Mouse (Mus musculus): ENCODE measurements around the gene Gm10974.

Gm10974 gene

GRCm38 (mm10) chr7:66359044-66359443 lies 6.7 kb upstream of the Gm10974 start:
- peak; percentile 55 for DNase-seq (ENCODE audit: low read depth)

- no peak for DNase-seq (ENCODE audit: low read depth)
Observed at GRCm38 (mm10) chr7:66364491-66364890, 1.2 kb upstream of the Gm10974 start.

- DNase-seq (ENCODE audit: low read depth) = peak; percentile 29
Observed at GRCm38 (mm10) chr7:66365411-66365810, 294 bp upstream of the Gm10974 start.

GRCm38 (mm10) chr7:66369071-66369933 lies 3.6 kb downstream of the Gm10974 start:
- peak; percentile 62 for DNase-seq (ENCODE audit: low read depth)

- DNase-seq (ENCODE audit: low read depth) = no peak
Observed at GRCm38 (mm10) chr7:66369934-66370445, 4.3 kb downstream of the Gm10974 start.

GRCm38 (mm10) chr7:66370970-66371369 lies 5.3 kb downstream of the Gm10974 start:
- no peak for DNase-seq (ENCODE audit: low read depth)

GRCm38 (mm10) chr7:66373391-66373790 lies 7.7 kb downstream of the Gm10974 start:
- DNase-seq (ENCODE audit: low read depth) = no peak

- peak; percentile 34 for DNase-seq (ENCODE audit: low read depth)
Observed at GRCm38 (mm10) chr7:66375736-66376135, 10.0 kb downstream of the Gm10974 start.

GRCm38 (mm10) chr7:66376560-66376959 lies 10.9 kb downstream of the Gm10974 start:
- DNase-seq (ENCODE audit: low read depth) = no peak

GRCm38 (mm10) chr7:66384213-66384612 lies 18.5 kb downstream of the Gm10974 start:
- DNase-seq (ENCODE audit: low read depth) = peak; percentile 81

GRCm38 (mm10) chr7:66384891-66385290 lies 19.2 kb downstream of the Gm10974 start:
- no peak for DNase-seq (ENCODE audit: low read depth)

- no peak for DNase-seq (ENCODE audit: low read depth)
Observed at GRCm38 (mm10) chr7:66385826-66386225, 20.1 kb downstream of the Gm10974 start.

- DNase-seq (ENCODE audit: low read depth) = no peak
Observed at GRCm38 (mm10) chr7:66386411-66386810, 20.7 kb downstream of the Gm10974 start.

- DNase-seq (ENCODE audit: low read depth) = peak; percentile 58
Observed at GRCm38 (mm10) chr7:66387419-66387812, 21.7 kb downstream of the Gm10974 start.

- peak; percentile 82 for DNase-seq (ENCODE audit: low read depth)
Observed at GRCm38 (mm10) chr7:66387813-66388521, 22.3 kb downstream of the Gm10974 start, which contains the start of gene Lrrk1. TSS of gene Lrrk1 (minus strand) at chr7:66388350.

GRCm38 (mm10) chr7:66388621-66389532 lies 23.2 kb downstream of the Gm10974 start:
- peak; percentile 90 for DNase-seq (ENCODE audit: low read depth)

- DNase-seq (ENCODE audit: low read depth) = no peak
Observed at GRCm38 (mm10) chr7:66397288-66397687, 31.6 kb downstream of the Gm10974 start.

GRCm38 (mm10) chr7:66401605-66402004 lies 35.9 kb downstream of the Gm10974 start:
- no peak for DNase-seq (ENCODE audit: low read depth)

GRCm38 (mm10) chr7:66402876-66403275 lies 37.2 kb downstream of the Gm10974 start:
- DNase-seq (ENCODE audit: low read depth) = no peak

- no peak for DNase-seq (ENCODE audit: low read depth)
Observed at GRCm38 (mm10) chr7:66404141-66404540, 38.4 kb downstream of the Gm10974 start.

GRCm38 (mm10) chr7:66404802-66405201 lies 39.1 kb downstream of the Gm10974 start:
- DNase-seq (ENCODE audit: low read depth) = no peak

- DNase-seq (ENCODE audit: low read depth) = no peak
Observed at GRCm38 (mm10) chr7:66405541-66405940, 39.8 kb downstream of the Gm10974 start.

All from NIH3T3 (cell line).